Mouse (Mus musculus) liver, embryonic 14.5 days (tissue): ENCODE measurements around the gene Selenon. TPM values are rescaled to one million over a fixed set of nuclear protein-coding genes. Genes with fewer than 3 reads are reported as not detected.

Source experiments
- ATAC-seq: fragments of 200-750 bp; cut with Nextera tagmentation; 2 replicates; pipeline ENCODE4 v1.8.0; 2017; ENCODE audit warnings: moderate number of reproducible peaks, mild to moderate bottlenecking, moderate library complexity; ENCODE audit not compliant: insufficient read depth
- DNase-seq, 3 experiments: peaks; one replicate each; pipeline ENCODE4 v3.0.0-alpha.2; 2012 to 2013; ENCODE audit warnings: low read depth in 3 of 3, low spot score in 3 of 3
- H3K27ac ChIP-seq: fragments of 300-500 bp; sonication (generic); 2 replicates; pipeline ENCODE4 v1.5.1; 2014; ENCODE audit warnings: moderate library complexity, mild to moderate bottlenecking, control low read depth, inconsistent platforms
- H3K27me3 ChIP-seq: fragments of 300-500 bp; sonication (generic); 2 replicates; pipeline ENCODE4 v1.6.1; 2014; ENCODE audit warnings: mild to moderate bottlenecking, low read length, moderate library complexity; ENCODE audit not compliant: control insufficient read depth, insufficient read depth
- H3K36me3 ChIP-seq: fragments of 300-500 bp; sonication (generic); replicated peaks from 2 replicates; pipeline ENCODE4 v1.6.1; 2014; ENCODE audit warnings: low read depth; ENCODE audit not compliant: control insufficient read depth, insufficient read depth
- H3K4me1 ChIP-seq, 2 experiments: fragments of 200-500 bp in 1 of 2; fragments of 300-500 bp in 1 of 2; sonication (generic) in 1 of 2; replicated peaks; 2 replicates each; pipeline ENCODE4 v1.6.1; 2012 to 2014; ENCODE audit warnings: antibody characterized with exemption in 1 of 2, inconsistent platforms in 1 of 2, low read length in 1 of 2; ENCODE audit not compliant: control insufficient read depth in 2 of 2, insufficient read depth in 2 of 2
- H3K4me2 ChIP-seq: fragments of 300-500 bp; sonication (generic); 2 replicates; pipeline ENCODE4 v1.6.1; 2014; ENCODE audit warnings: low read depth, mild to moderate bottlenecking, control low read depth, moderate library complexity
- H3K4me3 ChIP-seq, 2 experiments: fragments of 200-500 bp in 1 of 2; fragments of 300-500 bp in 1 of 2; sonication (generic) in 1 of 2; 2 replicates each; pipeline ENCODE4 v1.5.1; 2012 to 2014; ENCODE audit warnings: low read depth in 2 of 2, low read length in 2 of 2, mild to moderate bottlenecking in 2 of 2, control low read depth in 1 of 2, inconsistent platforms in 1 of 2, moderate library complexity in 1 of 2; ENCODE audit not compliant: insufficient read depth in 1 of 2
- H3K9ac ChIP-seq: fragments of 300-500 bp; sonication (generic); replicated peaks from 2 replicates; pipeline ENCODE4 v1.6.1; 2014; ENCODE audit warnings: mild to moderate bottlenecking, control low read depth, moderate library complexity
- H3K9me3 ChIP-seq: fragments of 300-500 bp; sonication (generic); 2 replicates; pipeline ENCODE4 v1.6.1; 2016; ENCODE audit warnings: low read length, mixed read lengths; ENCODE audit not compliant: control insufficient read depth
- CTCF ChIP-seq: IDR thresholded peaks from 2 replicates; pipeline ENCODE4 v1.5.1; 2016; ENCODE audit warnings: antibody characterized with exemption, low read depth, control low read depth
- EP300 ChIP-seq: IDR thresholded peaks from 2 replicates; pipeline ENCODE4 v1.6.1; 2016; ENCODE audit warnings: antibody characterized with exemption, low read depth
- WGBS: fragments of 180-500 bp; shearing (Covaris S2); extraction: QIAGEN DNeasy Blood & Tissue Kit; methylation state at CpG from one replicate; pipeline ENCODE4 v1.1.7; 2014; ENCODE audit not compliant: insufficient replicate concordance; 5-methylcytosine and 5-hydroxymethylcytosine counted together
- polyA plus RNA-seq, 2 experiments: library from polyadenylated mRNA; depleted of rRNA in 1 of 2; stranded (reverse) in 1 of 2; unstranded in 1 of 2; fragments of >200 nt; fragmentation: Nextera tagmentation in 1 of 2; extraction: Ambion mirVana in 1 of 2; gene quantifications; 2 replicates each; pipeline versions ENCODE4 v1.2.1 to v1.2.3; 2012 to 2014

Gene Selenon
- polyA plus RNA-seq, 2 experiments = 1.9 to 3.6 TPM

DNA sequence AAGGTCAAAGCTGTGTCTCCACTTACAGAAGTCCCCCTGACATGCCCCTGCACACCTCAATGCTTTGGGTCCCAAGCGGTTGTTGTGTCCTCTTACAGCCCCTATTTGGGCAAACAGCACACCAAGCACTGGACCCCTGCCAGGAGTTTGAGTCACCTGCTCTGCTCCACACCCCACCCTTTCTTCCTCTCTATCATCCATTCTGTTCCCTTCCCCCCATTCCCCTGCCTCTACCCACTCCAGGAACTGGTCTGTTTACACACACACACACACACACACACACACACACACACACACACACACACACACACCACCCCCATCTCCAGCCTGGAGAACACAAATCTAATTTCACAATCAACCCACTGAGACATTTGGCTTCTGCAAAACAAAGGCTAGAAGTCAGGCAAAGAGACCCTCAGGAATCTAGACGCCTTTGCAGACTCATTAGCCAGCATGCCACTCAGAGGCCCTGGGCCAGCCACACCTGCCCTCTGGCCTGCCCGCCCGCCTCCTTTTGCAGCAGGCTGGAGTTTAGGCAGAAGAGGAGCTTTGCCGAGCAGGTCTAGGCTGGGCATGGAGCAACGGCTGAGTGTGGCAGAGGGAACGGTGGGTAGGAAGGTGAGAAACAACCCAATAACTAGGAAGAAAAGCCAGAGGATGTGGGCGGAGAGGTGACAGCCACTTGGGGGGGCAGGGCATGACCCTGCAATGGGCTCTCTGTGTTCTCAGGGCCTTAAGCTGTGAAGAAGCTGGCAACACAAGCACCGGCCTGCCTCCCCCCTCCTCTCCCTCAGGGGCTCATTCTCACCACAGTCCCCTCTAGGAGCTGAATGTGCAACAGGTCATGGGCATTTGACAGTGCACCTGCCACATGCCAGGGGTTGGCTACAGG lies 4.9 kb downstream of the Selenon start:
- H3K9ac ChIP-seq = no peak overlapping the region
- no peak overlapping the region for H3K4me3 ChIP-seq
- H3K36me3 ChIP-seq = no peaks in the 10 kb centered on the region
- no peak overlapping the region for H3K27ac ChIP-seq
- 64% methylated on average over 9 of the region's 9 CpGs for WGBS
- DNase-seq (no peak), ATAC-seq (no peak)
- peaks cover 4 to 12% of the 10 kb centered on the region in 2 experiments; a peak in 3 of 4 replicates for H3K4me1 ChIP-seq
- no peaks in the 10 kb centered on the region for H3K27me3 ChIP-seq
- TF ChIP-seq CTCF = no peak
- no peak for TF ChIP-seq EP300
- no peak overlapping the region for H3K4me2 ChIP-seq
- H3K9me3 ChIP-seq = peaks cover 3% of the 10 kb centered on the region; the same call in 1 of the 2 replicates

DNA sequence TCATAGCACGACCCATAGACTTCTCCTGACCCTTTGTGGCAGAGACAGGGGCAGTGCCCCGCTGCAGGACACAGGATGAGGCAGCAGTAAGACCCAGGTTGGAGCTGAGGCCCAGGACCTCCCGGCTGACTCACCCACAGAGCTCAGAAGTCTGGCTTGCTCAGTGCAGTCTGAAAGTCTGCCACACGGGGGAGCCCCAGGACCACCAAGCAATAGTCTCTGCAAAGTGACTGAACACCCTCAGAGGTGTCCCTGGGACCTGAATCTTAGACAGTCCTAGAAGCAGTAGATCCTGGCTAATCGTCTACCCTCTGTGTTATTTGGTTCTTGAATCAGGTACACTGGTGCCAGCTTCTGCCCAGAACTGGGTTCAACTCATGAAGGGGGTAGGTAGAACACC lies 8.7 kb downstream of the Selenon start:
- ATAC-seq = peak; percentile 44; the same call in 1 of the 2 replicates
- DNase-seq = peak; percentile 61 to 70 (median 61)
- Histone ChIP-seq H3K36me3 (no peaks in the 10 kb centered on the region), H3K4me2 (no peak overlapping the region), H3K27me3 (no peaks in the 10 kb centered on the region), H3K9me3 (no peaks in the 10 kb centered on the region), H3K4me1 (peaks cover 0 to 3% of the 10 kb centered on the region in 2 experiments; a peak in 1 of 4 replicates), H3K9ac (no peak overlapping the region), H3K27ac (no peak overlapping the region), H3K4me3 (no peak overlapping the region)
- 3% methylated on average over 5 of the region's 5 CpGs for WGBS
- no peak for TF ChIP-seq EP300
- peak; percentile 97 for TF ChIP-seq CTCF

DNA sequence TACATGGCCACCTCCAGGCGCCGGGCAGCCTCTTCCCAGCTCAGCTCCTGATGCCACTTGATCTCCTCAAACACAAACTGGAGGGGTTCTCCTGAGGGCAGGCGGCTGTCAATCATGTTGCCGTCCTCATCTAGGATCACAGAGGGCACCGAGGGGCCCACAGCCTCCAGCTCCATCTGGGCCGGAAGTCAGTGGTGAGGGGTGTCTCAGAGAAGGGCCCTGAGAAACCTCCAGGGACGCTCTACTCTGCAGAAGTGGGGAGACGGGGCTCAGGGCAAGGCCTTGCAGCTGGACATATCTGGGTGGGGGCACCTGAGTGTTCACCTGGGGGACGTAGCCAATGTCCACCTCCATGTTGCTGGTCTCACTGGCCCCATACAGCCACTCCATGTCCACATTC lies 9.2 kb downstream of the Selenon start:
- H3K4me2 ChIP-seq = no peak overlapping the region
- H3K9me3 ChIP-seq = no peaks in the 10 kb centered on the region
- WGBS = 72% methylated on average over 9 of the region's 9 CpGs
- no peak overlapping the region for H3K4me3 ChIP-seq
- H3K9ac ChIP-seq = no peak overlapping the region
- DNase-seq (no peak), ATAC-seq (no peak)
- H3K4me1 ChIP-seq = no peaks in the 10 kb centered on the region; a peak in 1 of 4 replicates
- no peaks in the 10 kb centered on the region for H3K36me3 ChIP-seq
- no peaks in the 10 kb centered on the region for H3K27me3 ChIP-seq
- H3K27ac ChIP-seq = no peak overlapping the region
- TF ChIP-seq CTCF (no peak), EP300 (no peak)

GRCm38 (mm10) chr4:134538997-134539580 lies 12.9 kb downstream of the Selenon start:
- Histone ChIP-seq H3K36me3 (no peaks in the 10 kb centered on the region), H3K27ac (no peak overlapping the region), H3K4me2 (no peak overlapping the region), H3K27me3 (no peaks in the 10 kb centered on the region), H3K9ac (no peak overlapping the region), H3K4me3 (no peak overlapping the region), H3K9me3 (no peaks in the 10 kb centered on the region), H3K4me1 (peaks cover 6% of the 10 kb centered on the region in 2 experiments)
- ATAC-seq = no peak
- no peak for DNase-seq
- TF ChIP-seq CTCF = no peak
- TF ChIP-seq EP300 = no peak
- 71% methylated on average over 10 of the region's 10 CpGs for WGBS

- peak; percentile 7; the same call in 1 of the 2 replicates for ATAC-seq
- Histone ChIP-seq H3K36me3 (no peaks in the 10 kb centered on the region), H3K9ac (peak overlapping the region; percentile 52), H3K4me2 (peak overlapping the region; percentile 81), H3K4me3 (peak overlapping the region; percentile 62 to 86), H3K4me1 (peaks cover 21% of the 10 kb centered on the region in 2 experiments), H3K27ac (no peak overlapping the region), H3K27me3 (no peaks in the 10 kb centered on the region), H3K9me3 (no peaks in the 10 kb centered on the region)
- 14% methylated on average over 8 of the region's 8 CpGs for WGBS
- no peak for TF ChIP-seq CTCF
- no peak for TF ChIP-seq EP300
- DNase-seq = no peak
These were observed 16.2 kb downstream of the Selenon start for GRCm38 (mm10) chr4:134535787-134536151.
